Mouse (Mus musculus): ENCODE results near the gene Ccdc157.

DNA sequence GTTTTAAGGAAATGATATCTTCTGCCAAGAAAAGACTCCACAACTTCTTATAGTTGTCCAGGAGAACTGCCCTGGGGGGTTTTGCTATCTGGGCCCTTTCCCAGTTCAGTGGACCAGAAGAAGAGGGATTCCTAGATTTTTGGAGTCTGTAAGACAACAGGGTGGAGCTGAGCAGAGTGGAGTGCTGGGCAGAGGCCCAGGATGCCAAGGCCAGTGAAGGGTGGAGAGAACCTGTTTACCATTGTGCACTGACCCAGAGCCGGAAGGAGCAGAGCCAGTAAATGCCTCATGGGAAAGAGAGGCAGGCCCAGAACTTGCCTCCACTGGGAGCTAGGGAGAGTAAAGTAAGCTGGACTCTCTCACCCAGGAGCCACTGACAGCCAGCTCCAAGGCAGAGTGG is 37.6 kb upstream of the Ccdc157 start:
- TF ChIP-seq CTCF (IDR thresholded peaks at IDR 0.05; ENCODE audit: low read depth, low read length): no peak
- TF ChIP-seq POLR2A (IDR thresholded peaks at IDR 0.05; ENCODE audit: extremely low read depth, insufficient read depth, low read length): no peak

Data from liver, adult 2 months (tissue).